Mouse (Mus musculus) brain, embryonic 18.5 days (tissue): ENCODE measurements around the gene Nt5dc1.
"Not testable (repeated sequence)": the region's sequence is repeated elsewhere in the genome, so short reads cannot be mapped to it uniquely, and the experiment has no call there.

Source experiments
- DNase-seq: peaks from one replicate; pipeline ENCODE4 v3.0.0-alpha.2; 2012; ENCODE audit warnings: low read depth, low spot score

The Nt5dc1 gene

GRCm38 (mm10) chr10:34316571-34317216 lies 101.7 kb downstream of the Nt5dc1 start:
- DNase-seq: peak; percentile 66

- no peak for DNase-seq
Measured at GRCm38 (mm10) chr10:34312536-34312935, 105.8 kb downstream of the Nt5dc1 start.

GRCm38 (mm10) chr10:34309915-34310685 lies 108.3 kb downstream of the Nt5dc1 start:
- no peak for DNase-seq

GRCm38 (mm10) chr10:34307070-34307469 lies 111.3 kb downstream of the Nt5dc1 start:
- DNase-seq: no peak

GRCm38 (mm10) chr10:34300368-34300767 lies 118.0 kb downstream of the Nt5dc1 start:
- no peak for DNase-seq

- DNase-seq: no peak
Measured at GRCm38 (mm10) chr10:34297980-34298753, 120.2 kb downstream of the Nt5dc1 start.

DNA sequence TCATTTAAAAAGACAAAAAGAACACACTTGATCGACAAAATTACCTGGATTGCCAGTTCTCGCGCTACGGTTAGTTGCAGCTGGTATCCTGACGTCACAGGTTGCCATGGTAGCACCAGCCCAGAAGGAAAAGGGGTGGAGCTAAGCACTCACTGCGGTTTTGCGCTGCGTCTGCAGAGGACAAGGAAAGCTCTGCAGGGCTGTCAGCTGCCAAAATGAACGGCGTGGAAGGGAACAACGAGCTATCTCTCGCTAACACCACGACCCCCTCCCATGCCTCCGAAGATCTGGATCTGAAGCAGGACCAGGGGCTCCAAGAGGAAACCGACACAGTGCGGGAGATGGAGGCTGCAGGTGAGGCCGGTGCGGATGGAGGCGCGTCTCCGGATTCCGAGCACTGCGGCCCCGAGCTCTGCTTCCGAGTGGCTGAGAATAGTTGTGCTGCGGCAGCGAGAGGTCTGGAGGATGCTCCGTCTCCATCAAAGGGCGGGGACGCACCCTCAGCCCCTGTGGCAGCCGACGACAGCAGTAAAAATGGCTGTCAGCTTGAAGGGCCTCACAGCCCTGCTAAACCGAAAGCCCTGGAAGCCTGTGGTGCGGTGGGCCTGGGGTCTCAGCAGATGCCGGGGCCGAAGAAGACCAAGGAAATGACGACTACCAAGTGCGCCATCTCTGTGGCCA lies 120.9 kb downstream of the Nt5dc1 start, which contains the start of gene Tspyl4:
Tspyl4 (plus strand) TSS at position 144 of the 681 bp plus-strand sequence.
- DNase-seq: peak; percentile 93

DNA sequence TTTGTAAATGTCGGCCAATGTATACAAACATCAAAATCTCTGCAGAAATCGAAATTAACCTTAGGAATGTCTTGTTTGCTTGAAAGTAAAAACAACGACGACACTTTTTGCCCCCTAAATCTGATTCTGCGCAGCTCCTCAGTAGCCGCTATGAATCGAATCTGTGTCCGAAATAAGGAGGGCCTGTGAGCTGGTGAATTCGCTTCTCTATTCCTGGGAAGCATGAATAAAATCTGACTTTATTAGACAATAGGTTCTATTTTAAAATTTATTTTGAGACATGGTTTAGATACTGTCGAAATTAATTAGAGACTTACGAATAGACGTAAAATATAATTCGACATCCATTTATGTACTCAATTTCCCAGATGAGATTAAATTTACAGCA lies 121.4 kb downstream of the Nt5dc1 start:
- DNase-seq: no peak

DNA sequence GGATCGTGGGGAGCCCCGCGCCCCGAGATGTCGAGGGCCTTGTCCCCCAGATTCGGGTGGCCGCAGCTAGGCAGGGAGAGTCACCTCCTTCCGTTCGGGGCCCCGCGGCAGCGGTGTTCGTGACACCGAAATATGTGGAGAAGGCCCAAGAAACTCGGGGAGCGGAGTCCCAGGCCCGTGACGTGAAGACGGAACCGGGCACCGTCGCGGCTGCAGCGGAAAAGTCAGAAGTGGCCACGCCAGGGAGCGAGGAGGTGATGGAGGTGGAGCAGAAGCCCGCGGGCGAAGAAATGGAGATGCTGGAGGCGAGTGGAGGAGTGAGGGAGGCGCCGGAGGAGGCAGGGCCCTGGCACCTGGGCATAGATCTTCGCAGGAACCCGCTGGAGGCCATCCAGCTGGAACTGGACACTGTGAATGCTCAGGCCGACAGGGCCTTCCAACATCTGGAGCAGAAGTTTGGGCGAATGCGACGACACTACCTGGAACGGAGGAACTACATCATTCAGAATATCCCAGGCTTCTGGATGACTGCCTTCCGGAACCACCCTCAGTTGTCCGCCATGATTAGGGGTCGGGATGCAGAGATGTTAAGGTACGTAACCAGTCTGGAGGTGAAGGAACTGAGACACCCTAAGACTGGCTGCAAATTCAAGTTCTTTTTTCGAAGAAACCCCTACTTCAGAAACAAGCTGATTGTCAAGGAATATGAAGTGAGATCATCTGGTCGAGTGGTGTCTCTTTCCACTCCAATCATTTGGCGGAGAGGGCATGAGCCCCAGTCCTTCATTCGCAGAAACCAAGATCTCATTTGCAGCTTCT lies 135.7 kb downstream of the Nt5dc1 start:
- no peak for DNase-seq

GRCm38 (mm10) chr10:34281962-34282388 lies 136.4 kb downstream of the Nt5dc1 start, which contains the start of gene Tspyl1:
Tspyl1 (plus strand) TSS chr10:34282190.
- peak; percentile 93 for DNase-seq

DNA sequence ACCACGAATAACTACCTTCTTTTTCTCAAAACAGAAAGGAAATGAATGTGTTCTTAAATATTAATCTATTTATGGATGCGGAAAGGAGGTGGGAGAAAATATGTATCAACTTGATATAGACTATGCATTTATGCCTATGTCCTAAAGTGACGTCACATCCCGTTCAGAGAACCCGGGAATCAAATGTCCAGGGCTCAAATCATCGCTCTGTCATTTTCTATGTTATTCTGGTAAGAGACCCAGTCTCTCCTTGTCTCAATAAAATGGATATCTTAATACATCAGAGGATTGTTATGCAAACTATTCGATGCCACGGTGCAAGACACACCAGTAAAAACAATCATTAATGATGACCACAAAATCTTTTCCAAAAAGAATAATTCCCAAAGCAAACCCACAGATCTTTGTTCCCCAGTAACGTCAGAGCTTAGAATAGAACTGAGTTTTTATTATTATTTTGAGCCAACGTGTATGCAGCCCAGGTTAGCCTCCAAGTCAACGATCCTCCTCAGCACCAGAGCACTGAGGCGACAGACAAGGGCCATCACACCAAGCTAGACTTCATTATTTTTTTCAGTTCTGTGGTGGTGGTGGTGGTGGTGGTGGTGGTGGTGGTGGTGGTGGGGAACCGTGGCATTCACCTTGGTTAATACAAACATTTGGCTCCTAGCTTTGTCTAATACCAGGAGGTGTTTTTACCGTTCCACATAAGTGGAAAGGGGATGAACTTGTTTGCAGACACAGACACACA lies 137.0 kb downstream of the Nt5dc1 start:
- no peak for DNase-seq

GRCm38 (mm10) chr10:34280591-34281175 lies 137.7 kb downstream of the Nt5dc1 start:
- DNase-seq: no peak

DNA sequence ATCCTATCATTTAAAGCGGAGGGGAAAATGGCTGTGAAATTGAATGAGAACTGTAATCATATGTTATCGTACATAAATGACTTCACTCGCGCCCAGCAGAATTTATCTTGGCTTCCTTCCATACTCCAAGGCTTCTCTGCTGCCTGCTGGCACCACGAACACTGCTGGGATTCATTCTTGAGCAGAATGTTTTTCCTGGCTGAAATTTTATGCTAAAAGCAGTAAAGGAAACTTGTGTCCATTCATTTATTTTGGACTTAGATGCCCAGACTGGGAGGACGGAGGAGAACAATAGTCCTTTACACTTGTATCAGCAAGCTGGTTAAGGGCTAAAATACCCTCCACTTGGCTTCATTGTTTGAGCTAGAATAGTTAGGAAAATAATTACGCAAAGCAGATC lies 146.7 kb downstream of the Nt5dc1 start:
- DNase-seq: no peak

DNA sequence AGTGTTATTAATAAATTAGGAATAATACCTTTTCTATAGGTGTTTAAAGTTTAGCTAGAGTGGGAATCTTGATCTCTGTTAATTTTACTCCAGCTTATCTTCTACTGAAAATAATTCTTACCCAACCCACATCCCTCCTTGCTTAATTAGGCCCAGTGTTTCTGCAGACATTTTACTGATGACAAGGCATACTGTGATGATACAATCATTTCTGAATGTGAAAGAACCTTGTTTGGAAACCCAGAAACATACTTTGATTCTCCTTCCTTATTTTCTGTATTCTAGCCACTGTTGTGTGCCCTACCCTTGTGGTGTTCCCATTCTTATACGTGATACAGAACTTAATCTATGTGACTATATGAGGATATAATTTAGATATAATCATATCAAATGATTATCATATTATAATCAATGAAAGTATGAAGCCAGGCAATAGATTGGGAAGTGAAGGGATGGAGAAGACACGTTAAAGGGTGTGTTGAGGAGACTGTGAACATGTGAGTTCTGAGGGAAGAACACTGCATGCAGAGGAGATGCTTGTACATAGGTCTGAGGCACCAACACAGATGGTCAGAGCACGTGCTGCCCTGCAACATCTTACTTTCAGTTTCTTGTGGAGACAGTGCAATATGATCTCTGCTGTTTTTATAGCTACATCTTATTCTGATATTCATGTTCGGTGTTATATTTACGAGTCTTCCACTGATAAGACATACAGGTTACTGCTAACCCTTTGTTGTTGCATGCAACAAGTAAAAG lies 150.9 kb downstream of the Nt5dc1 start:
- no peak for DNase-seq

DNA sequence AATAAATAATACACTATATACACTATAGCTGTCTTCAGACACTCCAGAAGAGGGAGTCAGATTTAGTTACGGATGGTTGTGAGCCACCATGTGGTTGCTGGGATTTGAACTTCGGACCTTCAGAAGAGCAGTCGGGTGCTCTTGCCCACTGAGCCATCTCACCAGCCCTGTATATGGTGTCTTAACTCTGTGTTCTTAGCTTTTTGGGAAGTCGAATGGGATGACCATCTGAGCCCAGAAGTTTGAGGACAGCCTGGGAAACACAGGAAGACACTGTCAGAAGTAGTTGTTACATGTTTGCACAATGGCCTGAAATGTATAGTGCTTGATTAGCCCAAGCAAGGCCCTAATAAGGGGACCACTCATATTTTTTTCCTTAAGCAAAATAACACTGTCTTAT lies 153.2 kb downstream of the Nt5dc1 start:
- no peak for DNase-seq

GRCm38 (mm10) chr10:34252833-34253232 lies 165.5 kb downstream of the Nt5dc1 start:
- not testable (repeated sequence) for DNase-seq

GRCm38 (mm10) chr10:34249594-34249993 lies 168.8 kb downstream of the Nt5dc1 start:
- no peak for DNase-seq

GRCm38 (mm10) chr10:34247757-34248156 lies 170.6 kb downstream of the Nt5dc1 start:
- DNase-seq: no peak

DNA sequence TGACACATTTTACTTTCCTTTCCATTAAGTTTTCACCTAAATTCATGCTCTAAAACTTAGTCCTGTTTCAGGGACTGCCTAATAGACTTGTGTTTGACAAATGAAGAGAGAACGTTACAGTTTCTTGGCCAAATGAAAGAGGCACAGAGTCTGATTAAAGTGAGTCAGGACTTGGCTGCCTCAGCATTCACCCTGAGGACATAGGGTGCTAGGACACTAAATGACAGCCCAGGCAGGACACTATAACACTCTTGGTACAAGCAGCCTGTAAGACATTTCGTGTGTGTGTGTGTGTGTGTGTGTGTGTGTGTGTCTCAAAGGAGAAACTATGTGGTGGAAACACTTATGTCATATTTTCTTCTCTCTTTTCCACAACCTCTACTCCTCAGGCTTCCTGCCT lies 172.2 kb downstream of the Nt5dc1 start:
- DNase-seq: no peak
